Mouse (Mus musculus): ENCODE measurements around the gene Mllt3. TPM values are rescaled to one million over a fixed set of nuclear protein-coding genes. Genes with fewer than 3 reads are reported as not detected.

Gene Mllt3
- total RNA-seq (2021) = 10 to 100 TPM; 27.6 to 28.6 TPM
- long read RNA-seq, experiment 1, full-length matches to known transcripts = 3 of 7 reads
- long read RNA-seq, experiment 1, partial matches to known transcripts = 1 of 7 reads
- long read RNA-seq, experiment 1, other reads (novel, unspliced or antisense) = 3 of 7 reads
- long read RNA-seq, experiment 2, full-length matches to known transcripts = 3 of 8 reads
- long read RNA-seq, experiment 2, partial matches to known transcripts = 2 of 8 reads
- long read RNA-seq, experiment 2, other reads (novel, unspliced or antisense) = 3 of 8 reads

GRCm38 (mm10) chr4:88033216-88033653, at the start of gene Mllt3:
Mllt3 (minus strand) TSS chr4:88033364.
- DNase-seq (ENCODE audit: low spot score in 2 of 2) = peak; percentile 95 to 96

- DNase-seq (ENCODE audit: low spot score in 2 of 2) = no peak
Measured at GRCm38 (mm10) chr4:88082381-88082780, 49.2 kb upstream of the Mllt3 start.

GRCm38 (mm10) chr4:88081885-88082284, 48.7 kb upstream of the Mllt3 start:
- no peak for DNase-seq (ENCODE audit: low spot score in 2 of 2)

GRCm38 (mm10) chr4:88081417-88081816, 48.3 kb upstream of the Mllt3 start:
- DNase-seq (ENCODE audit: low spot score in 2 of 2) = no peak

GRCm38 (mm10) chr4:88078983-88079382, 45.8 kb upstream of the Mllt3 start:
- no peak for DNase-seq (ENCODE audit: low spot score in 2 of 2)

DNA sequence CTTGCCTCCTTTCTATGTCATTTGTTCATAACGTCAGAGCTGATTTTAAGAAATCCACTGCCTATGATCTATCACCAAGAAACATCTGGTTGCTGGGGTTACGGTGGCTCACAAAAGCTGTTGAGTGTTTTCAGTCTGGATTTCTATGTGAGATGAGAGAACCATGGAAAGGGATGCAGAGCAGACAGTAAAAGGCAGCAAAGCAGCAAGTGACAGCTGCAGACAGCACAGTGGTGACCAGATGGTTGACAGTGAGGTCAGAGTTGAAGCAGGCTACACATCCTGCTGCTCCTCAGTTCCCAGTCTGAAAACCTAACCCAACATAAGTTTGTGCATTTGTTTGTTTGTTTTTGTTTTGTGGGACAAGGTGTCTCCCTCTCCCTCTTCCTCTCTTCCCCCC, 42.2 kb upstream of the Mllt3 start:
- no peak for DNase-seq (ENCODE audit: low spot score in 2 of 2)

DNA sequence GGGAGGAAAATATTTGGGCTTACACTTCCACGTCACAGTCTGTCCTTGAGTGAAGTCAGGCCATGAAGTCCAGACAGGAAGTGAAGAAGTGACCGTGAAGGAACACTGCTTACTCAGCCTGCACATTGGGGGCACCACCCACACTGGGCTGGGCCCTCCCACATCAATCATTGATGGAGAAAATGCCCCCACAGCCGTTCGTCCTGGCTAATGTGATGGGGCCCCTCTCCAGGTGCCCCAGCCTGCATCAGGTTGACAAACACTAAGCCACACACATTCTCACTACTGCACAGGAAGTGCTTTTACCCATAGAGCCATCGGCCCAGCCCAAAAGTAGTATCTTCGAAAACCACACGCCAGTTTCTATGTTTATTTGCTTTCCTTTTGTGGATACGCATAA, 13.1 kb upstream of the Mllt3 start:
- DNase-seq (ENCODE audit: low spot score in 2 of 2) = no peak

DNA sequence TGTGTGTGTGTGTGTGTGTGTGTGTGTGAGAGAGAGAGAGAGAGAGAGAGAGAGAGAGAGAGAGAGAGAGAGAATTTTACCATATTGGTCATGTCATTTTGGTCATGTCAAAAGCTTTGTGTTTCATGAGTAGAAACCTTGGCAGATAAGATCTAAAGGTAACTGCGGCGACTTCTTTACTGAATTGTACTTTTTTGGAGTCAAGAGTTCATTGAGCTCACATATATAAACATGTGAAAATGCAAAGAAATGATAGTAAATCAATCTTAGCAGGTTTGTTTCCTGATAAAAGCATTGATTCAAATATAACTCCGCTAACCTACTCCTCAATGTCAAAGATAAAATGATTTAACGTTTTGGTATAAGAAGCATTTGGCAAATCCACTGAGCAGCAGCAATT, 12.0 kb upstream of the Mllt3 start:
- DNase-seq (ENCODE audit: low spot score in 2 of 2) = no peak

- peak; percentile 36 to 47 for DNase-seq (ENCODE audit: low spot score in 2 of 2)
Measured at GRCm38 (mm10) chr4:88035361-88035760, 2.2 kb upstream of the Mllt3 start.

GRCm38 (mm10) chr4:88034387-88035157, 1.4 kb upstream of the Mllt3 start:
- DNase-seq (ENCODE audit: low spot score in 2 of 2) = no peak

GRCm38 (mm10) chr4:88033729-88034386, 694 bp upstream of the Mllt3 start:
- peak; percentile 18 to 28 for DNase-seq (ENCODE audit: low spot score in 2 of 2)

GRCm38 (mm10) chr4:88032151-88033098, 739 bp downstream of the Mllt3 start:
- DNase-seq (ENCODE audit: low spot score in 2 of 2) = peak; percentile 50 to 60

- peak; percentile 36 to 44 for DNase-seq (ENCODE audit: low spot score in 2 of 2)
Measured at GRCm38 (mm10) chr4:88031211-88032150, 1.7 kb downstream of the Mllt3 start.

- no peak for DNase-seq (ENCODE audit: low spot score in 2 of 2)
Measured at GRCm38 (mm10) chr4:88023567-88023966, 9.6 kb downstream of the Mllt3 start.

DNA sequence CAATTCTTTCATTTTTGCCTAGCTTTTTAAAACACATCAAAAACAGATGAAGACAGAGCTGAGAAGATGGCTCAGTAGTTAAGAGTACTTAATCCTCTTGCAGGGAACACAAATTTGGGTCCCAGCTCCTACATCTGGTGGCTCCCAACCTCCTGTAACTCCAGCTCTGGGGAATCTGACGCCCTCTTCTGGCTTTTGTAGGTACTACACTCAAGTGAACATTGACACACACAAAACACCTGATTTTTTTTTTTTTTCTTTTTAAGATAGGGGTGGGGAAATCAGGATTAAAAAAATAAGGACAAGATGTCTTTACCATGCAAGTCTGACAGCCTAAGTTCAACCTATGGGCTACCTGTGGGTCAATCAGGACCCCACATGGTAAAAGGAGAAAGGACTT, 10.5 kb downstream of the Mllt3 start:
- no peak for DNase-seq (ENCODE audit: low spot score in 2 of 2)

DNA sequence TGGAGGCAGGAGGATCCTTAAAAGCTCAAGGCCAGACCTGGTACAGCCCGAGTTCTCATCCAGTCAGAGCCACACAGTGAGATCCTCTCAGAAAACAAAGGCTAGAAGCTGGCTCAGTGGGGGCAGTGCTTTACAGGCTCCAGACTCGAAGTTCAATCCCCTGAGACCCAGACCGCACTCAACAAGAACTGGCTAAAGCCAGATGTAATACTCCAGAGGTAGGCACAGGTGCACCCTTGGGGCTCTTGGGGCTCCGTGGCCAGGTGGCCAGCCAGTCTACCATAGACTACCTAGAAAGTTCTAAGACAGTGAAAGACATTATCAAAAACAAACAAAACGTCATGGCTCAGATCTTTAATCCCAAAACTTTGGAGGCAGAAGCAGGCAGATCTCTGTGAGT, 12.7 kb downstream of the Mllt3 start:
- DNase-seq (ENCODE audit: low spot score in 2 of 2) = no peak

- no peak for DNase-seq (ENCODE audit: low spot score in 2 of 2)
Measured at GRCm38 (mm10) chr4:88019645-88020044, 13.5 kb downstream of the Mllt3 start.

- no peak for DNase-seq (ENCODE audit: low spot score in 2 of 2)
Measured at GRCm38 (mm10) chr4:88017452-88018350, 15.5 kb downstream of the Mllt3 start.

DNA sequence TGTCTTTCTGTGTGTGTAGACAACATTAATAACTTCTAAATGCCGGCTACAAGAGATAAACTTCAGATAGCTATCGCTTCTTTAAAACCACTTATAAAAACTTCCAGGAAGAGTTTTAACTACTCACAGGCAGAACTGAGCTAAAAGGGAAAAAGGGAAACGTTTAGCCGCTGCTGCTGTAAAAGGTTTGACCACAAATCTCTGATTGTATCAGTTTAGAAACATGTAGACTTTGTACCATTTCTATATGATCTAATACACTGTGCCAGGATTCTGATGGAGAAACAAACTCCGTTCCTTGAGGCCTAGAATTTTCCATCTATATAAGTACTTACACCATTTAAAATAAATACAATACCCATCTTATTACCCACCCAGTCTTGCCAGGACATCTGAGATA, 17.4 kb downstream of the Mllt3 start:
- DNase-seq (ENCODE audit: low spot score in 2 of 2) = no peak
